Mouse (Mus musculus): ENCODE measurements around the gene Gatad2a.

The Gatad2a gene

DNA sequence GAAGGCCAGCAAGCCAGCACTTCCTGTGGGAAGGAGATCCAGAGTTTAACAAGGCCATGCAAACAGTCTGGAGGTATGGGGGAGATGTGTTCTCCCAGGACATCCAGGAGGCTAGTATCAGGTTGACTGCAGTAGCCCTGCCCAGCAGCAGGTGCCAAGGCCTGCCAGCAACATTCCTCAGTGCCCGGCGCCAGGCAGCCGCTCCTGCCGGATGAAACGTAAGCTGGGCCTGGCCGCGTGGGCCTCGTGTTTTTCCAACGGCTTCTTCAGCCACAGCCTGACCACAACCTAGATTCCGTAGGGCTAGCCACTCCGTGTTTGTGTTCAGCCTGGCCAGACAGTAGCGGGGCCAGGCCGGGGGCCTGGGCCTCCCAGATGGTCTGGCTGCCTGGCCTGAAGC, 121.5 kb downstream of the Gatad2a start:
- DNase-seq (ENCODE audit: low spot score in 2 of 2): no peak

DNA sequence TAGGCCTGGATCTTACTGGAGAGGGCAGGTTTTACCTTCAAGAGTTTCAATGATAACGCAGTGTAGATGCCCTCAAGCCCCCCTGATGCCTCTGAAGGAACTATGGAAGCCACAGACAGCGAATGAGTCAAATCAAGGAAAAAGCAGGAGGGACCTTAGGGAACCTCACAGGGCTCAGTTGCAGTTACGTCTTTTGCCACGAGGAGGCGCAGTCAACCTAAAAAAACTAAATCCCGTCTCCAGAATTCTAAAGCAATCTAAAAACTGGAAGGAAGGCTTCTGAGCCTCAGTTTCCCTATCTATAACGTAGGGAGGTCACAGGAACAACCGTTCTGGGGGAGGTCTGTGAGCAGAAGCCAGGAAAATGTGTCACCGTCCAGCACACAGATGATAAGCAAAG, 122.0 kb downstream of the Gatad2a start:
- DNase-seq (ENCODE audit: low spot score in 2 of 2): peak; percentile 48 to 69

- no peak for DNase-seq (ENCODE audit: low spot score in 2 of 2)
Observed at GRCm38 (mm10) chr8:69870907-69871306, 125.3 kb downstream of the Gatad2a start.

- DNase-seq (ENCODE audit: low spot score in 2 of 2): no peak
Observed at GRCm38 (mm10) chr8:69870003-69870765, 126.0 kb downstream of the Gatad2a start.

- DNase-seq (ENCODE audit: low spot score in 2 of 2): no peak
Observed at GRCm38 (mm10) chr8:69867696-69868326, 128.4 kb downstream of the Gatad2a start.

- no peak for DNase-seq (ENCODE audit: low spot score in 2 of 2)
Observed at GRCm38 (mm10) chr8:69864180-69864579, 132.0 kb downstream of the Gatad2a start.

DNA sequence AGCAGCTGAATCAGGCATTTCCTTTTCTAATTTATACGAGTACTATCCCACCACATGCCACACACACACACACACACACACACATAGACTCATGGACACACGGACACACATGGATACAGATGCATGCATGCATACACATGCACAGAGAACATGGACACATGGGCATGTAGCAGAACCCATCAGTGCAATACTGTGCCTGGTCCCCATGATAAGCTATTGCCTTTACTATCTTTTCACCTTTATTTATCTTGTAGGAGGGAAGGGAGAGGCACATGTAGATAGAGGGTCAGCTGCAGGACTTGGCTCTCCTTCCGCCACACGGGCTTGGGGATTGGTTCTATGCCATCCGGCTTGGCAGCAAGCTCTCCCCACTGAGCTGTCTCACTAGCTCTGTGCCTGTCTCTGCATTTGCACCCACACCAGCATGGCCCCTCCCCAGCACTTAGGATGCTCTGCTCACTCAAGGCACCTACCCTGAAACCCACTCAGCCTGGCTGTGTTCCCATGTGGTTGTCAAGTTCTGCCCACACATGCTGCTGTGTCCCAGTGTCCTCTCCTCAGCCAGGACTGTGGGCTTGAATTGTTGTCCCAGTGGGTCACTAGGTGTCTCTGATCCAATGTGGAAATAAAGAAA, 132.7 kb downstream of the Gatad2a start:
- DNase-seq (ENCODE audit: low spot score in 2 of 2): no peak

- DNase-seq (ENCODE audit: low spot score in 2 of 2): no peak
Observed at GRCm38 (mm10) chr8:69861251-69861650, 134.9 kb downstream of the Gatad2a start.

DNA sequence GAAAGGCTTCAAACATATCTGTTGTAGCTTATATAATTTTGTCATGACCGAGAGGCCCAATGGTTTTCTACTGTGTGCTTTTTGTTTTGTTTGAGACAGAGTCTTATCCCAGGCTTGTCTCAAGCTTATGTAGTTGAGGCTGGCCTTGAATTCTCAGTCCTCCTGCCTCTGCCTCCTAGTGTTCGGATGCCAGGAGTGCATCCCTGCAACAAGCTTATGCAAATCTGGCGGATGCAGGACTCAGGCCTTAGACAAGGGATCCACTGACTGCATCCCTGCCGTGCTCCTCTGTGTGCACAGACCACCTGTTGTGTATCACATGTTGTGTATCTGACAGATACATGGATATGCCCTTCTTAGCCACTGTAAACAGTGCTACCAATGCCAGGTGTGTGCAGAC, 135.4 kb downstream of the Gatad2a start:
- no peak for DNase-seq (ENCODE audit: low spot score in 2 of 2)
